Mouse (Mus musculus) cerebellum, adult 11-12 months (tissue): ENCODE measurements around the gene Zfp553.
"Not testable (repeated sequence)": the region's sequence is repeated elsewhere in the genome, so short reads cannot be mapped to it uniquely, and the experiment has no call there.

Experiments
- DNase-seq: peaks from one replicate; pipeline ENCODE4 v3.0.0; 2022

Gene Zfp553

DNA sequence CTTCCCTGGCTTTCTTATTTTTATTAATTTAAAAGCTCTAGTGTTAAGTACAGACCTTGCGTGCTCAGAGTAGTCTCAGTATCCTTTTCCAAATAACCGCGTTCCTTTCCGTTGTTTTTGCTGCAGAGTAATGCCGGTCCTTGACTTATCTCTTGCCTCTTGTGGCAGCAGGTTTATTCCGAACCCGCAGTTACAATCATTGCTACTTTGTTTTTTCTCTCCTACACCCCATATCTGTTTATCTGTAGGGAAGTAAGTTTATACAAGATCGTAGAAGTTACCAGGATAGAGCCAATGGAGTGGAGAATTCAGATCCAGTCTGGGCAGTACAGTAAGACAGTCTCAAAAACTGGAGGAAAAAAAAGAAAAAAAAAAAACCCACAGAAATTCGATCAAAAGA is 904 bp downstream of the Zfp553 start:
- DNase-seq = no peak

DNA sequence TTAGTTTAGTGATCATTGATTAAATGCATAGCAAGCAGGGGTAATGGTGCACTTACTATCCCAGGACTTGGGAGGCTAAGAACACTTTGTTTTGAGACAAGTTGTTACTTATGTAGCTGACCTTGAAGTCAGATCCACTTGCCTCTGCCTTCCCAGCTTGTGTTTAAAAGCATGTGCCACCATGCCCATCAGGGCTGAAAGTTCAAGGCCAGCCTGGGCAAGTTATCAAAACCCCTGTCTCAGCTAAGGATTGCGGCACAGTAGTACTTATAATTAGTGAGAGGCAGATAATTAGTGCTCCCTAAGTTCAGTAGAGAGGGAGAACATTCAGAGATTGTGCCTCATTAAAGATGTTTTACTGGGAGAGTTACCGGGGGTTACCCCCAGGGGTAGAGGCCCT is 1.9 kb downstream of the Zfp553 start:
- DNase-seq = peak; percentile 18

DNA sequence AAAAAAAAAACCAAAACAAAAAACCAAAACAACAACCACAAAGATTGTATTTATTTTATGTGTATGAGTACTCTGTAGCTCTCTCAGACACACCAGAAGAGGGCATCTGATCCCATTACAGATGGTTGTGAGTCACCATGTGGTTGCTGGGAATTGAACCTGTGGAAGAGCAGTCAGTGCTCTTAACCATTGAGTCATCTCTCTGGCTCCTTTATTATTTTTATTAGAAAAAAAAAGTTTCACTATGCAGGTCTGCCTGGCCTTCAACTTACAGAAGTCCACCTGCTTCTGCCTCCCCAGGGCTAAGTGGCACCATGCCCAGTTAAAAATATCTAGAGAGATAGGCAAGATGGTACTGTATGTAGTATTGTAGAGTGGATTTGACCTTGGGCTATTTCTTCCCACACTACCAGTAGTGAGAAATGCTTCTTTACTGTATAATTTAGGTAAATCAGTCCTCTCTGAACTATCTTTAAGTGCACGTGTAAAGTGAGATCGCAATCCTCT is 10.6 kb downstream of the Zfp553 start:
- DNase-seq = no peak

DNA sequence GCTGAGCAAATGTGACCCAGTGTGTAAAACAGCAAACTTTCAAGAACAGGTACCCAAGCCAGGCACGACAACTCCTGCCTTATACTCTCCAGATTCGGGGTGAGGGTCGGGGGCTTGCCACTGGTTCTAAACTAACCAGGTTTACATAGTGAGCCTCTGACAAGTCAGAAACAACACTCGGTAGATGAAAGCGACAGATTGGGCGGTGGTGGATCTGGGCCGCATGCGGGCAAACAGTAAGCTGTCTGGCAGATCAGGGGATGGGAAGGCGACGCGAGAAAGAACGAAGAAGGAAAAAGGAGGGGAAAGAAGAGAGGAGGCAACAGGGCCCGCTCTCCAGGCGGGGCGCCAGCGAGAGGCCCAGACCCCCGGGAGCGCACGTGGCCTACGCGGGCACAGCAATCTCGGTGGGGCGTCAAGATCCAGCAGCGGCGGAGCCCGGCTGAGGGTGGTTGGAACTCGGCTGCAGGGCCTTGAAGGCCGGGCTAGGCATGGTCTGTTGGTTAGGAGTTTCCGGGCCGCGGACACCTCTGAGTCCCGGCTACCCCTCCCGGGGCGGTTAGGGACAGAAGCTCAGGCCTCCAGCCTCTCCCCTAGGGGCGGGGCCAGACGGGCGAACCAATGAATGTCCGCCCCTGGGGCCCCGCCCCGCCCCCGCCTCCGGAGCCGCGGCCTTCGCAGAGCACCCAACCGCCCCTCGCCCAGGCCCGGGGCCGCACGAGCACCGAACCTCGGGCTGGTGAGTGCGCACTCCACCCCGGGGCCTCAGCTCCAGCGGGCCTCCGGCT is 11.2 kb downstream of the Zfp553 start, which contains the start of gene Zfp771:
TSS of gene Zfp771 (plus strand) at position 405 of the 788 bp plus-strand sequence.
- DNase-seq = peak; percentile 95

DNA sequence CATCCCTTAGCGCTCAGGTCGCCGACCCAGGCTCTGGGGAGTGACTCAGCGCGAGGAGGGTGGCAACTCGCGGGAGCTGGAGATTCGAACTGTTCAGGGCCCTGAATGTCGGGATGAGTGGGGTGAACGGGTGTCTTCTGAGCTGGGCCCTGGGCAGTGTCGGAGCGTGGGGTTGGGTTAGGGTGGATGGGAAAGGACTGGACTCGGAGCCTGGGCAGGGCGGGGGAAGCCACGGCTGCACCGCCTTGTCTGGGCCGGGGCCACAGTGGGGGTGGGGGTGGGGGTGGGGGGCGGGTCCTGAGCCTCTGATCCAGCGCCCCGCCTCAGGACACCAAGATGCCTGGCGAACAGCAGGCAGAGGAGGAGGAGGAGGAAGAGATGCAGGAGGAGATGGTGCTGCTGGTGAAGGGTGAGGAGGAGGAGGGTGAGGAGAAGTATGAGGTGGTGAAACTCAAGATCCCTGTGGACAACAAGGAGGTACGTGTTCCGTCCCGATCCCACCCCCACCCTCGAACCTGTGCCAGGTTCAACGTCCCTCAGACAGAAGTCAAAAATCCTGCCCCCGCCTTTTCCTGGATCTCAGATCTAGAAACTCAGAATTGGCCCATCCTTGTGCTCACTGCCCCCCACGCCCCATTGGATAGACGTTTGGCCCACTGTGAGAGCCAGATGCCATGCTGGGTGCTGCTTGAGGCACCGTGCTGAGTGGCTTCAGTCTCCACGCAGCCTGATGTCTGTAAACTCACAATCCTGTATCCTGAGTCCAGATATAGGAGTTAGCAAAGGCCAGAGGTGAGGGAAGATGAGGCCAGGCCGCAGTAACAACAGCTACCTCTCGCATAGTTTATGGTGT is 12.0 kb downstream of the Zfp553 start:
- DNase-seq = no peak

DNA sequence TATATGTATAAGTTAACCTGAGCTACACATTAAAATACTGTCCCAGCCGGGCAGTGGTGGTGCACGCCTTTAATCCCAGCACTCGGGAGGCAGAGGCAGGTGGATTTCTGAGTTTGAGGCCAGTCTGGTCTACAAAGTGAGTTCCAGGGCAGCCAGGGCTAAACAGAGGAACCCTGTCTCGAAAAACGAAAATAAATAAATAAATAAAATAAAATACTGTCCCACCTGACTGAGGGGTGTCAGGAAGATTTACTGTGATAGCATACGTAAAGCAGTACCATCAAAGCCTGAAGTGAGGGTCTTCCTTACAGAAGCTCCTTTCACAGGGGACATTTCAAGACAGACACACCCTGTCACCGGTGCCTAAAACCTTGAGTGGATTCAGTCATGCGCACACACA is 17.6 kb downstream of the Zfp553 start:
- not testable (repeated sequence) for DNase-seq

DNA sequence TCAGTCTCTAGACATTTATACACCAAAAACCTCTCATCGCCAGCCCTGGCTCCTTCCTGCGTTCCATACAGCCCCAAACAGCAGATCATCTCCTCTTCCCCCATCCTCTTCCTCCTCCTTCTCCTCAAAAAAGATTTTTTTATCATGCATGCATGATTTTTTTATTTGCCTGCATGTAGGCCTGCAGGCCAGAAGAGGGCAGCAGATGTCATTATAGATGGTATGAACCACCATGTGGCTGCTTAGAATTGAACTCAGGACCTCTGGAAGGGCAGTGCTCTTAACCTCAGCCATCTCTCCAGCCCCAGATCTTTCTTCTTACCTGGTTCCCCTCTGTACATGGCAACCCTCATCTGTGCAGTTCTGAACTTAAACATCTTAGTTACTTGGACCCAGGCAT is 19.6 kb downstream of the Zfp553 start:
- DNase-seq = no peak

DNA sequence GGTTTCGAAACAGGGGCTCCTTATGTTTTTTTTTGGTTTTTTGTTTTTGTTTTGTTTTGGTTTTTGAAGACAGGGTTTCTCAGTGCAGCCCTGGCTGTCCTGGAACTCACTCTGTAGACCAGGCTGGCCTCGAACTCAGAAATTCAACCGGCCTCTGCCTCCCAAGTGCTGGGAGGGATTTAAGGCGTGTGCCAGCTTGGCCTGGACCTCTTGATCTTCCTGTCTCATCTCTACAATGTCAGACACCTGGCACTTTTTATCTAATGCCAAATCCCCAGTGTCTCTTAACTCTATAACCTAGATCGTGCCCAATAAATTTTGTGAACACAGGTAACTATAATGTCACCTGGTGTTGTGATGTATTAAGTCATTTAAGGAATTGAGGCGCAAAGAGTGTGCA is 20.5 kb downstream of the Zfp553 start:
- peak; percentile 62 for DNase-seq

DNA sequence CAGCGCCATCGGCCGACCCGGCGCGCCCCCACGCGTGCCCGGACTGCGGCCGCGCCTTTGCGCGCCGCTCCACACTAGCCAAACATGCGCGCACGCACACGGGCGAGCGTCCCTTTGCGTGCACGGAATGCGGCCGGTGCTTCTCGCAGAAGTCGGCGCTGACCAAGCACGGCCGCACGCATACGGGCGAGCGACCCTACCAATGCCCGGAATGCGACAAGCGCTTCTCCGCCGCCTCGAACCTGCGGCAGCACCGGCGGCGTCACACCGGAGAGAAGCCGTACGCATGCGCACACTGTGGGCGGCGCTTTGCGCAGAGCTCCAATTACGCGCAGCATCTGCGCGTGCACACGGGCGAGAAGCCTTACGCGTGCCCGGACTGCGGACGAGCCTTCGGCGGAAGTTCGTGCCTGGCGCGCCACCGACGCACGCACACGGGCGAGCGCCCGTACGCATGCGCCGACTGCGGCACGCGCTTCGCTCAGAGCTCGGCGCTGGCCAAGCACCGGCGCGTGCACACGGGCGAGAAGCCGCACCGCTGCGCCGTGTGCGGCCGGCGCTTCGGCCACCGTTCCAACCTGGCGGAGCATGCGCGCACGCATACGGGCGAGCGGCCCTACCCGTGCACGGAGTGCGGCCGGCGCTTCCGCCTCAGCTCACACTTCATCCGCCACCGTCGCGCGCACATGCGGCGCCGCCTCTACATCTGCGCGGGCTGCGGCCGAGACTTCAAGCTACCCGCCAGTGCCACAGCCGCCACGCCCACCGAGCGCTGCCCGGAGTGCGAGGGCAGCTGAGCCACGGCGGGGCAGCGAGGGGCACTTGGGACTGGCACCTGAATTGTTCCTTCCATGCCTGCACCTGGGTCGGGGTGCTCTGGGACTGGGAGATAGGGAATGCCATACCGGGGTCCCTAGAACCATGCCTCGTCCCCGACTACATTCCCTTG is 21.2 kb downstream of the Zfp553 start:
- DNase-seq = peak; percentile 98

DNA sequence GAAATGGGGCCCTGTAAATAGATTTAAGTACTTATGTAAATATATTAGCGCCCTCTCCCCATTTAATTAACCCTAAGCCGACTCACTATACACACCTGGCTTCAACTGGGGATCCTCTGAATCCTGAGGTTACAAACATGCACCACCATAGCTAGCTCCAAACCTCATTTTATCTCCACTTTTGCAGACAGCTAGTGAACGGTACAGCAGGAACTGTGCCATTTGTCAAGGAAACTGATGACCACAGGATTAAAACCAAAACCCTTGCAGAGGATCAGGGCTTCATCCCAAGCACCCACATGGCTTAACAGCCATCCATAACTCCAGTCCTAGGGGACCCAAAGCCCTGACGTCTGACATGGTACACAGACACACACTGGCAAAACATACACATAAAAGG is 22.1 kb downstream of the Zfp553 start:
- DNase-seq = no peak

DNA sequence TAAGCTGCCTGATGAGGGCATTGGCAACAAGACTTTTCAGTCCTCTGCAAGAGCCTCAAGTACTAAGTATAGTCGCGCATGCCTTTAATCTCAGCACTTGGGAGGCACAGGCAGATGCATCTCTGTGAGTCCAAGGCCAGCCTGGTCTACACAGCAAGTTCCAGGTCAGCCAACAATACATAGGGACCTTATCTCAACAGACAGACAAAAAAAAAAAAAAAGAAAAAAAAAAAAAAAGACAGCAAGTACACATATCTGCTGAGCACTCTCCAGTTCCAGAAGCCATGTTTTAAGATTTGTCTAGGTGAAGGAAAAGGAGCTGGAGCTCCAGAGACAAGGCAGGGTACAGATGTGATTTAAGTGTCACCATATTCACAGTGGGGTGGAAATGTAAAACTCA is 23.1 kb downstream of the Zfp553 start:
- DNase-seq = no peak

DNA sequence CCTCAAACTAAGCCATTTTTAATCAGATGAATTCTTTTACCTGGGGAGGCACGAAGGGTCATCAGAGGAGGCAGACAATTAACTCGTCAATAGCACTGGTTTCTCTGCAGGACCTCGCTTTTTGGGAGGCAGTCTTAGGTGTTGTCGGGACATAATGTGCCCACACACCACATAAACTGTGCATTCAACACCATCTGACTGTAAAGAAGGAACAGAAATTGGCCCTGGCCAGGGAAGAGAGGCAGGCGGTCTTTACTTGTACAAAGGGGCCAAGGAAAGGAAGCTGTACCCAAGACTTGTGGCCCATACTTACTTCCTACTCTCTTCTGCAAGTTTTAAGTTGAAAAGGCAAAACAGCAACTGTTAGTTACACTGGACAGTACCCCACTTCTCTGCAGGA is 23.7 kb downstream of the Zfp553 start:
- DNase-seq = no peak

DNA sequence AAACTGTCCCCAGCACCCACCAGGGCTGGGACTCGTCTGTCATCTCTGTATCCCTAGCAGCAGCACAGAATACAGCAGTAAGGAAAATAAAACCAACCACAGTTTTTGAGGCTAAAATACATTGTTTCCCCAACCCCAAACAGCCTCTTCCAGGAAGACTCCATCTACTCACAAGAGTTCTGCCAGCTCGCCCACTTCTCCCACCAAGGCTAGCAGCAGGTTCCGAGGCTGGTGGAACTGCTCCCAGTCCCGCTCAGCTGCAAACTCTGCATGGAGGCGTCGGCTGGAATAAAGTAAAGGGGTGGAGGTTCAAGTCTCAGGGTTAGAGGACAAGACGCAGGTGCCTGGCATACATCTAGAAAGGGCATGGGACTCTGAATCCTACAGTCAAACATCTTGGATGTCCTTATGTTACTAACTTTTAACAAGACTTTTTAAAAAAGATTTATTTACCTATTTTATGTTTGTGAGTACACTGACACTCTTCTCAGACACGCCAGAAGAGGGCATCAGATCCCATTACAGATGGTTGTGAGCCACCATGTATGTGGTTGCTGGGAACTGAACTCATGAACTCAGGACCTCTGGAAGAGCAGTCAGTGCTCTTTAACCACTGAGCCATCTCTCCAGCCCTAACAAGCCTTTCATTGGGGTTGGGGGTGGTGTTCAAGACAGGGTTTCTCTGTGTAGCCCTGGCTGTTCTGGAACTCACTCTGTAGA is 26.5 kb downstream of the Zfp553 start:
- no peak for DNase-seq

DNA sequence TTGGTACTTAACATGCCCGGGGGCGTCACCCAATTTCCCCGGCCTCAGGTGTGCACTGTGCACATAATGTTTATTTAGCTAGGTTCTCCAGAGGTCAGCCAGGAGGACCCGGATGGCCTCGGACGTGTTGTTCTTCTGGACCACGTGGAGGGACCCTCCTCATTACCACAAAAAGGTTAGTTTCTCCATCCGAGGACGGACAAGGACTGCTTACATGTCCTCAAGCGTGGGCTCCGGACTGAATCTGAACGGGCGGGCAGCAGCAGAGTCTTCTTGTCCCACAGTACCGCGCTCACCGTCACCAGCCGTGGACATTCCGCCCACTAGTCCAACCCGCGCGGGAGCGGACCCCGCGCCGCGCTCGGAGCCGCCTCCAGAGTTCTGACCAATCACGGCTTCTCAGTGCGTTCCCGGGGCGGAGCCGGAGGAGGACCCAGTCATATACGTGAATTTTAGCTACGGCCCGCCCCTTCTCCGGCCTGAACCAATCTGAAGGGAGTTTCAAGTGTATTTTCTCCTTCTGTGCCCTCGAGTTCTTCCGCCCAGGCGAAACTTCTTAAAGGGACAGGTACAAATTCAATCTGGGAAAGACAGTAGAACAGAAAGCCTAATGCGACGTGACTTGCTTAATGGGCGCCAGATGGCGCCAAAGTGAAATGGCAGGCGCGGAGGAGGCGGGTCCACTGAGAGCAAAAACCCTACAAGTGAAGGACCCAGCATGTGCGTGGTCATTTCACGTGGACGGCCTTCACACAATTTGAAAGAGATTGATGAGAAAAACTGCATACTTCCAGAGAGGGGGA is 27.6 kb downstream of the Zfp553 start, which contains the start of gene Dctpp1:
TSS of gene Dctpp1 (minus strand) at position 401 of the 803 bp plus-strand sequence.
- peak; percentile 98 for DNase-seq

DNA sequence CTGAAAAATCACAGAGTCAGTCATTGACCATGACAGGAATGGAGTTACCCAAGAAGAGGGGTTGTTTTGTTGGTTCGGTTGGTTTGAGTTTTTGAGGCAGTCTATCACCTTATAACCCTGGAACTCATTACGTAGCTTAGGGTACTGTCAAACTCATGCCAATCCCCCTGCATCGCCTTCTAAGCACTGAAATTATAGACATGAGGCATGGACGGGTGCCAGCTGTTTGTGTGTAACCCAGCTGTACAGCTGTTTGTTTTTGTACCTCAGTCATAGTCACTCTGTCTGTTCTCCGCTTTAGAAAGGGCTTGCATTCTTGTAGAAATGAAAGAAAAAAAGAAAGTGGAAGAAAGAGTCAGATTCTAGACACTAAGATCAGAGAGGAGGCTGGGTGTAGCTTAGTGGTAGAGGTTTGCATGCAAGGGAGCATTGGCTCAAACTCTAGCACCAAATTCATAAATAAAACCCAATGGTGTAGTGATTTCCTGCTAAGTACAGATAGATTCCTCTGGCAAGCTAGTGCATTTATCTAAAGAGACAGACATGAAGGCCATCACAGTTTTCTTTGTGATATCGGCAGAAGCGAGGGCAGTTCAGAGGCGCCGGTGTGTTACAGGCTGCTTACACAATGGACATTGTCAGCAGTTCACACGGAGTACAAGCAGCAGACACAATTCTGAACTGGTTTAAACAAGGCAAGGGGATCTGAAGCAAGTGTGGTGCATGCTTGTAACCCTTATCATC is 29.5 kb downstream of the Zfp553 start:
- no peak for DNase-seq

DNA sequence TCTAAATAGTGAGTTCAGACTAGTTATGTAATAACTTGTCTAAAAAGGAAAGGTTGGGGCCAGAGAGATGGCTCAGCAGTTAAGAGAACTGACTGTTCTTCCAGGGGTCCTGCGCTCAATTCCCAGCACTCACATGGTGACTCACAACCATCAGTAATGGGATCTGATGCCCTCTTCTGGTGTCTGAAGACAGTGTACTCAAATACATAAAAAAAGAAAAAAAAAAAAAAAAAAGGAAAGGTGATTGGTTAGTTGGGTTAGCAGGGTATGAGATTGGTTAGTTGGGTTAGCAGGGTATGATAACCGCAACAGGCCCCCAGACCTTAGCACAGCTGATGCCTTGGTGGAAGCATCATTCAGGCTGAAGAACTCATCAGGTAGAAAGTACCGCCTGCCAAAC is 30.7 kb downstream of the Zfp553 start:
- DNase-seq = no peak

DNA sequence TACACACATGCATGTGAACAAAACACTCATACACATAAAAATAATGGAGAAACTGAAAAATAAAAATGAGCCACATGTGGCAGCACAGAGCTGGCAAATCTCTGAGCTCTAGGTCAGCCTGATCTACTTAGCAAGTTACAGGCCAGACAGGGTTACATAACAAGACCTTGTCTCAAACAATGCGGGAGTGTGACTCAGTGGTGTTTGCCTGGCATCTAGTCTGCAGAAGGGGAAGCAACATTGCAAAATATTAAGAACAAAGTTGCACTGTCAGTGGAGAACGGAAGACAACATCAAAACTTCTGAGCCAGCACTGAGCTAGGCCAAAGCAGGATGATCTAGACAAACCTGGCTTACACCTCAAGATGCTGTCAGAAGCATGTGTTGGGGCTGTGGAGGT is 37.4 kb downstream of the Zfp553 start:
- no peak for DNase-seq

DNA sequence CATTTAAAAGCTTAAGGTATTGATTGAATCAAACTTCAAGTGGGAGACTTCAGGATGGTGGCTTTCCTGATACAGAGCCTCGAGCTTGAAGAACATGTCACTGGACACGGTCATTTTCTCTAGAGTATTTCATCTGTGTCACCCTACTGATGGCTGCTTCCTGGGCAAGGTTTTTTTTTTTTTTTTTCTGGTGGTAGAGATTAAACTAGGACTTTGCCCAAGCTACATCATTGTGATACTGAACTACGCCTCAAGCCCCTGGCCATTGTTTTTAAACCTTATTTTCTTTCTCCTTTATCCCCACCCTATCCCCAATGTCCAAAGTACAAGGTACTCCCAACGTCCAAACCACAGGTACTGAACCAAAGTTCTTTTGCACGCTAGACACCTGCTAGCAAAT is 37.8 kb downstream of the Zfp553 start:
- no peak for DNase-seq

DNA sequence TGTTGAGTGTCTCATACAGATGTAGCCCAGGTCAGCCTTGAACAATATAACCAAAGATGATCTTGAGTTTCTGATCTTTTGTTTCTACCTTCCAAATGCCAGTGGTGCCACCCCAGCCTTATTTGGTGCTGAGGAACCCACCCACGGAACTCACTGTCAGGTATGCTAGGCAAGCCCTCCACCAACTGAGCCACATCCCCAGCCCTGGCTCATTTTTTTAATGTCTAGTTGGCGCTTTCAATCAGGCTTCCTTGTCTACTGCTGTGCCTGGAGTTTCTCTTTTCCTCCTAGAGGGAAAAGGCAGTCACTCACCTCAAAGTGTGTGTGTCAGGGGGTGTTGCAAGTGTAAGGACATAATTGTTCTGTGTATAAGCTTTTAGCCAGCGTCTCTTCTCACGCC is 38.2 kb downstream of the Zfp553 start:
- DNase-seq = no peak

DNA sequence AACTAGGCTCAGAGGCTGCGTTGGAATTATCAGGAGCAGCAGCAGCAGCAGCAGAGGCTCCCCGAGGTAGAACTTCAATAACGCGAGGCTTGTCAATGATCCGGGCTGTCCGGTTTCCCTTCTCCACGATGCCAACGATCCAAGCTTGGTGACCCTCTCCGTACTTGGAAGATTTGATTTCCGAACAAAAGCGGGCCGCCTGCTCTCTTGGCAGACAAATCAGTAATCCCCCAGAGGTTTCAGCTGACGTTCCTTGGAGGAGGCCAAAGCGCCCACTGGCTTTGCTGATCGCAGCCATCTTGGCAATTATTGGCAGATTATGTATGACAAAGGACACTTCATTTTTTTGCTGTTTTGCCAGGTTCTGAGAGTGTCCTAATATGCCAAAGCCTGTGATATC is 39.7 kb downstream of the Zfp553 start:
- DNase-seq = no peak
